Mouse (Mus musculus) hindbrain, postnatal 0 days (tissue): ENCODE measurements around the gene Hacd2. TPM values are rescaled to one million over a fixed set of nuclear protein-coding genes. Genes with fewer than 3 reads are reported as not detected.

ENCODE experiments used
- ATAC-seq: fragments of 200-750 bp; cut with Nextera tagmentation; 2 replicates; pipeline ENCODE4 v1.8.0; 2017; ENCODE audit warnings: mild to moderate bottlenecking, moderate TSS enrichment, moderate library complexity
- DNase-seq: peaks from one replicate; pipeline ENCODE4 v3.0.0-alpha.2; 2015; ENCODE audit warnings: low spot score
- H3K27ac ChIP-seq: fragments of 300-500 bp; sonication (generic); 2 replicates; pipeline ENCODE4 v1.5.1; 2014; ENCODE audit warnings: mild to moderate bottlenecking
- H3K27me3 ChIP-seq: fragments of 300-500 bp; sonication (generic); 2 replicates; pipeline ENCODE4 v1.6.1; 2014; ENCODE audit warnings: low read length, mixed read lengths; ENCODE audit not compliant: insufficient read depth
- H3K36me3 ChIP-seq: fragments of 300-500 bp; sonication (generic); 2 replicates; pipeline ENCODE4 v1.6.1; 2014; ENCODE audit warnings: low read length, mixed read lengths; ENCODE audit not compliant: insufficient read depth
- H3K4me1 ChIP-seq: fragments of 300-500 bp; sonication (generic); 2 replicates; pipeline ENCODE4 v1.6.1; 2014; ENCODE audit warnings: antibody characterized with exemption, low read length, mixed read lengths; ENCODE audit not compliant: insufficient read depth
- H3K4me2 ChIP-seq: fragments of 300-500 bp; sonication (generic); 2 replicates; pipeline ENCODE4 v1.6.1; 2014; ENCODE audit warnings: low read depth, mild to moderate bottlenecking, low read length, moderate library complexity, mixed read lengths
- H3K4me3 ChIP-seq: fragments of 300-500 bp; sonication (generic); 2 replicates; pipeline ENCODE4 v1.5.1; 2014; ENCODE audit warnings: low read length
- H3K9ac ChIP-seq: fragments of 300-500 bp; sonication (generic); replicated peaks from 2 replicates; pipeline ENCODE4 v1.6.1; 2014; ENCODE audit warnings: mild to moderate bottlenecking, low read length, moderate library complexity, mixed read lengths
- H3K9me3 ChIP-seq: fragments of 300-500 bp; sonication (generic); 2 replicates; pipeline ENCODE4 v1.6.1; 2016; ENCODE audit warnings: low read length, mixed read lengths
- CTCF ChIP-seq: IDR thresholded peaks from 2 replicates; pipeline ENCODE4 v1.5.1; 2016; ENCODE audit warnings: antibody characterized with exemption, control low read depth, low read depth
- WGBS: fragments of 180-500 bp; shearing (Covaris S2); extraction: QIAGEN DNeasy Blood & Tissue Kit; methylation state at CpG from one replicate; pipeline ENCODE4 v1.1.7; 2014; 5-methylcytosine and 5-hydroxymethylcytosine counted together
- polyA plus RNA-seq: library from polyadenylated mRNA; unstranded; fragments of >200 nt; fragmentation: Nextera tagmentation; extraction: Ambion mirVana; gene quantifications from 2 replicates; pipeline ENCODE4 v1.2.1, GENCODE M21; 2015
- total RNA-seq: library from RNA; depleted of rRNA; stranded (reverse); fragments of >200 nt; gene quantifications from 2 replicates; pipeline ENCODE4 v1.2.3, GENCODE M21; 2014

Gene Hacd2
- total and polyA plus RNA-seq, 2 experiments from 2014 or later = 11.7 to 60.0 TPM

GRCm38 (mm10) chr16:35141839-35142238 is 119.6 kb downstream of the Hacd2 start:
- Histone ChIP-seq H3K9ac (no peak overlapping the region), H3K4me3 (no peak overlapping the region), H3K4me2 (no peak overlapping the region), H3K36me3 (no peaks in the 10 kb centered on the region), H3K9me3 (no peaks in the 10 kb centered on the region), H3K27ac (no peak overlapping the region), H3K27me3 (no peaks in the 10 kb centered on the region), H3K4me1 (peaks cover 10% of the 10 kb centered on the region; the same call in 1 of the 2 replicates)
- ATAC-seq (no peak), DNase-seq (peak; percentile 19)
- WGBS = 51% methylated on average over 8 of the region's 8 CpGs
- no peak for TF ChIP-seq CTCF

GRCm38 (mm10) chr16:35146153-35146552 is 123.9 kb downstream of the Hacd2 start:
- Histone ChIP-seq H3K36me3 (no peaks in the 10 kb centered on the region), H3K9me3 (no peaks in the 10 kb centered on the region), H3K27ac (no peak overlapping the region), H3K4me2 (no peak overlapping the region), H3K4me3 (no peak overlapping the region), H3K4me1 (no peaks in the 10 kb centered on the region), H3K9ac (no peak overlapping the region), H3K27me3 (no peaks in the 10 kb centered on the region)
- 20% methylated on average over 4 of the region's 4 CpGs for WGBS
- no peak for ATAC-seq
- no peak for DNase-seq
- no peak for TF ChIP-seq CTCF

- no peaks in the 10 kb centered on the region for H3K36me3 ChIP-seq
- H3K4me1 ChIP-seq = peaks cover 15% of the 10 kb centered on the region
- 8% methylated on average over 12 of the region's 12 CpGs for WGBS
- DNase-seq (no peak), ATAC-seq (no peak)
- H3K27ac ChIP-seq = no peak overlapping the region
- no peak overlapping the region for H3K4me3 ChIP-seq
- TF ChIP-seq CTCF = no peak
- no peaks in the 10 kb centered on the region for H3K9me3 ChIP-seq
- H3K4me2 ChIP-seq = peak overlapping the region; percentile 91; the same call in 1 of the 2 replicates
- no peaks in the 10 kb centered on the region for H3K27me3 ChIP-seq
- H3K9ac ChIP-seq = no peak overlapping the region
Measured at GRCm38 (mm10) chr16:35153146-35153755, 131.0 kb downstream of the Hacd2 start.

GRCm38 (mm10) chr16:35154245-35154640 is 132.0 kb downstream of the Hacd2 start:
- under 1% methylated on average over 28 of the region's 29 CpGs for WGBS
- no peaks in the 10 kb centered on the region for H3K27me3 ChIP-seq
- peak overlapping the region; percentile 91 for H3K4me2 ChIP-seq
- no peak for TF ChIP-seq CTCF
- H3K4me1 ChIP-seq = peaks cover 18% of the 10 kb centered on the region
- DNase-seq (peak; percentile 85), ATAC-seq (peak; percentile 81)
- H3K9me3 ChIP-seq = no peaks in the 10 kb centered on the region
- peak overlapping the region; percentile 83 for H3K9ac ChIP-seq
- H3K27ac ChIP-seq = peak overlapping the region; percentile 88
- H3K4me3 ChIP-seq = peak overlapping the region; percentile 84
- no peaks in the 10 kb centered on the region for H3K36me3 ChIP-seq

- Histone ChIP-seq H3K27ac (peak within 1 kb of the TSS; percentile 88), H3K9ac (peak within 1 kb of the TSS; percentile 83), H3K36me3 (no peaks in the 10 kb centered on the region), H3K27me3 (no peaks in the 10 kb centered on the region), H3K4me1 (peaks cover 23% of the 10 kb centered on the region), H3K4me2 (peak within 1 kb of the TSS; percentile 91), H3K9me3 (no peaks in the 10 kb centered on the region), H3K4me3 (peak within 1 kb of the TSS; percentile 84)
- no peak for TF ChIP-seq CTCF
- whole genome bisulfite sequencing = 1% methylated on average over 37 of the region's 104 CpGs
- DNase-seq (peak; percentile 62), ATAC-seq (peak; percentile 50)
Measured at GRCm38 (mm10) chr16:35154641-35155390, 132.6 kb downstream of the Hacd2 start, which contains the start of gene Adcy5. Adcy5 (plus strand) TSS chr16:35154877.

GRCm38 (mm10) chr16:35155391-35156305 is 133.4 kb downstream of the Hacd2 start:
- under 1% methylated on average over 80 of the region's 87 CpGs for WGBS
- H3K9me3 ChIP-seq = no peaks in the 10 kb centered on the region
- peak overlapping the region; percentile 83 for H3K9ac ChIP-seq
- peak overlapping the region; percentile 91 for H3K4me2 ChIP-seq
- peak; percentile 68 for TF ChIP-seq CTCF
- peak overlapping the region; percentile 88 for H3K27ac ChIP-seq
- peaks cover 32% of the 10 kb centered on the region for H3K4me1 ChIP-seq
- H3K36me3 ChIP-seq = no peaks in the 10 kb centered on the region
- no peaks in the 10 kb centered on the region for H3K27me3 ChIP-seq
- peak; percentile 73 for DNase-seq
- peak overlapping the region; percentile 84 for H3K4me3 ChIP-seq
- ATAC-seq = peak; percentile 59
